ENCODE assay signal across 21 mouse cellular contexts in the genomic region with DNA sequence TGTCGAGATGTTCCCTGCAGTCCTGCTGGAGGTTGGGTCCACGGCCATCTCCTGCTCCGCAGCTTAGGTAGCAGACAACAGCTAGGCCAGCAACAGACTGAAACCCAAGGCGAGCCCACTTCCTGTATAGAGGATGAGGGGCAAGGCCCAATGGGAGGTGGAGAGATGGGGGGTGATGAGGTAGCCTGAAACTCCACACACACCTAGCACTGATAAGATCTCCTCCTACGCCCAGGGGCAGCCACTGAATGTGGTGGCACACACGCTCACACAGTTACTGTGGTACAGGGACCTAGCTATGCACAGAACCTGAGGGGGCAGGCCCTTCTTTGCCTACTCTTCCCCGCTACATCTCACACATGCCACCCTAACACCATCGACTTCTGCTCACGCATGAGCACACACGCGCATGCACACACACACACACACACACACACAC. TPM values are rescaled to one million over a fixed set of nuclear protein-coding genes. Genes with fewer than 3 reads are reported as not detected.
DNase-seq lines count a peak whose midpoint lies in the region; ATAC-seq and TF ChIP-seq lines count a peak whose summit lies in the region.
"Had no signal": no experiment of that assay in that cellular context is flagged by ENCODE, and none has a peak within 500 bp of the region (broad histone marks: within the 10 kb centered on the region; RNA-seq: fewer than 3 reads in every experiment).

TSS of gene Il2rb (minus strand) at position 304 of the 439 bp plus-strand sequence.

- WGBS in lung, adult 2 months: 87% methylated on average over 11 of the region's 11 CpGs

- peak within 1 kb of the TSS; percentile 75 for H3K27ac ChIP-seq in CH12.LX (ENCODE audit: insufficient read depth, low read depth)
- H3K27ac ChIP-seq: embryonic facial prominence, embryonic 10.5 days; hindbrain, embryonic 15.5 days; liver, embryonic 15.5 days; stomach, embryonic 15.5 days had no signal

- H3K9ac ChIP-seq in CH12.LX (ENCODE audit: insufficient read depth, low read depth): peak within 1 kb of the TSS; percentile 67
- H3K9ac ChIP-seq: hindbrain, embryonic 15.5 days; liver, embryonic 15.5 days; stomach, embryonic 15.5 days had no signal

- dilution Hi-C loops in CH12.LX (cut with MboI; ENCODE audit: extremely low pct_ligation_motif_present, extremely low pct_unique_long_range_greater_than_20kb, low sequenced_read_pairs): no loop called here

- H3K9me3 ChIP-seq in CH12.LX (replicated peaks; ENCODE audit: low read length): no peaks in the 10 kb centered on the region
- H3K9me3 ChIP-seq: embryonic facial prominence, embryonic 10.5 days; heart, embryonic 10.5 days; hindbrain, embryonic 15.5 days; liver, embryonic 15.5 days; stomach, embryonic 15.5 days had no signal

- no peak for TF ChIP-seq CTCF in lung, adult 2 months (IDR thresholded peaks at IDR 0.05; ENCODE audit: insufficient read depth, low read length)
- TF ChIP-seq CTCF in CH12.LX (conservative IDR thresholded peaks at IDR 0.05 in 1 of 2, IDR thresholded peaks at IDR 0.05 in 1 of 2; ENCODE audit: low read depth in 2 of 2, low read length in 2 of 2): no peak

- TF ChIP-seq POLR2A in lung, adult 2 months (IDR thresholded peaks at IDR 0.05; ENCODE audit: borderline replicate concordance, extremely low read depth, low read depth, low read length): no peak; the same call in 1 of the 2 replicates
- TF ChIP-seq POLR2A in CH12.LX (IDR thresholded peaks at IDR 0.05; ENCODE audit: low read depth, low read length): peak; percentile 61; the same call in 1 of the 2 replicates

- H3K4me2 ChIP-seq in CH12.LX (ENCODE audit: insufficient read depth, low read depth, poor library complexity, severe bottlenecking): peak within 1 kb of the TSS; percentile 73
- H3K4me2 ChIP-seq: hindbrain, embryonic 15.5 days; liver, embryonic 15.5 days; stomach, embryonic 15.5 days had no signal

- peak; percentile 52 for ATAC-seq in monocyte, adult 5-6 weeks (replicated peaks; ENCODE audit: insufficient number of reproducible peaks, low FRiP score, low TSS enrichment, poor library complexity, severe bottlenecking)
- ATAC-seq: forebrain, embryonic 14.5 days had no signal

- no peaks in the 10 kb centered on the region for H3K27me3 ChIP-seq in CH12.LX (replicated peaks)
- H3K27me3 ChIP-seq: hindbrain, embryonic 15.5 days; liver, embryonic 15.5 days; stomach, embryonic 15.5 days had no signal

- TF ChIP-seq RAD21 in CH12.LX (IDR thresholded peaks at IDR 0.05; ENCODE audit: low read depth, low read length): no peak; the same call in 1 of the 2 replicates

- H3K4me1 ChIP-seq in lung, adult 2 months (ENCODE audit: control insufficient read depth, insufficient read depth, low read length): no peaks in the 10 kb centered on the region
- H3K4me1 ChIP-seq in CH12.LX (ENCODE audit: control insufficient read depth in 1 of 2, insufficient read depth in 2 of 2): peaks cover 22 to 50% of the 10 kb centered on the region in 2 experiments
- H3K4me1 ChIP-seq: hindbrain, embryonic 15.5 days; stomach, embryonic 15.5 days had no signal

- peak; percentile 57 for TF ChIP-seq EP300 in CH12.LX (IDR thresholded peaks at IDR 0.05; ENCODE audit: low read length)

- in situ Hi-C loops in CH12.LX (cut with MboI; ENCODE audit: low pct_ligation_motif_present, low pct_unique_long_range_greater_than_20kb, low sequenced_read_pairs): no loop called here

- H3K4me3 ChIP-seq in lung, adult 2 months (replicated peaks; ENCODE audit: extremely low read depth, low read depth, low read length): no peak within 1 kb of the TSS
- H3K4me3 ChIP-seq in CH12.LX (replicated peaks in 1 of 3; ENCODE audit: low read depth in 2 of 3, low read length in 2 of 3, poor library complexity in 1 of 3): peak within 1 kb of the TSS; percentile 52 to 76 (median 57)
- H3K4me3 ChIP-seq: embryonic facial prominence, embryonic 10.5 days; heart, embryonic 10.5 days; hindbrain, embryonic 15.5 days; liver, embryonic 15.5 days; stomach, embryonic 15.5 days had no signal

- DNase-seq in lung, adult 2 months: no peak
- no peak for DNase-seq in lung, postnatal 4 days
- DNase-seq in CH12.LX (ENCODE audit: extremely low read depth): peak; percentile 77
- DNase-seq in thymus, postnatal 10 days (ENCODE audit: low spot score in 2 of 2): peak; percentile 25 to 32
- DNase-seq in cerebellum, adult 11-12 months: no peak
- no peak for DNase-seq in right cerebral cortex, adult 18-20 months
- DNase-seq in retina, embryonic 14.5 days (ENCODE audit: low spot score): no peak
- DNase-seq: cerebellum, postnatal 14 days; gastrocnemius, postnatal 36 days; heart, postnatal 10 days; kidney, adult 11 months; kidney, postnatal 10 days; lung, postnatal 10 days; right cerebral cortex, postnatal 14 days had no signal

- peaks cover 19 to 28% of the 10 kb centered on the region in 2 experiments for H3K36me3 ChIP-seq in CH12.LX (replicated peaks in 1 of 2; ENCODE audit: control insufficient read depth in 1 of 2, insufficient read depth in 1 of 2, low read length in 1 of 2)
- H3K36me3 ChIP-seq: embryonic facial prominence, embryonic 10.5 days; heart, embryonic 10.5 days; hindbrain, embryonic 15.5 days; liver, embryonic 15.5 days; stomach, embryonic 15.5 days had no signal

- H3K79me2 ChIP-seq in CH12.LX (replicated peaks; ENCODE audit: control insufficient read depth, extremely low read depth, insufficient read depth, poor library complexity, severe bottlenecking): no peaks in the 10 kb centered on the region

TF ChIP-seq in CH12.LX, 34 proteins besides CTCF, POLR2A, EP300 and RAD21:
- no peak; the same call in 1 of the 2 replicates for TF ChIP-seq MEF2A (IDR thresholded peaks at IDR 0.05; ENCODE audit: borderline replicate concordance, low read depth, low read length)
- no peak for TF ChIP-seq MAFK (IDR thresholded peaks at IDR 0.05; ENCODE audit: insufficient replicate concordance, low read length)
- TF ChIP-seq IRF4 (IDR thresholded peaks at IDR 0.05; ENCODE audit: low read depth, low read length): peak; percentile 33; the same call in 1 of the 2 replicates
- TF ChIP-seq RCOR1 (conservative IDR thresholded peaks at IDR 0.05; ENCODE audit: low read depth, low read length): no peak
- TF ChIP-seq MAZ (IDR thresholded peaks at IDR 0.05; ENCODE audit: low read depth, low read length): peak; percentile 70; the same call in 1 of the 2 replicates
- TF ChIP-seq TBP (conservative IDR thresholded peaks at IDR 0.05; ENCODE audit: low read depth, low read length): peak; percentile 49; the same call in 1 of the 2 replicates
- no peak for TF ChIP-seq POLR2AphosphoS2 (IDR thresholded peaks at IDR 0.05; ENCODE audit: low read depth, low read length)
- TF ChIP-seq HCFC1 (IDR thresholded peaks at IDR 0.05; ENCODE audit: low read depth, low read length): no peak; the same call in 1 of the 2 replicates
- TF ChIP-seq SMC3 (IDR thresholded peaks at IDR 0.05; ENCODE audit: low read depth, low read length): no peak
- TF ChIP-seq NELFE (IDR thresholded peaks at IDR 0.05; ENCODE audit: low read depth, low read length): peak; percentile 69
- peak; percentile 57; the same call in 1 of the 2 replicates for TF ChIP-seq ETS1 (conservative IDR thresholded peaks at IDR 0.05; ENCODE audit: low read depth, low read length)
- TF ChIP-seq MXI1 (IDR thresholded peaks at IDR 0.05; ENCODE audit: low read depth, low read length): 0 out of 2 replicates have a peak, but pooled peaks have one; percentile 24
- no peak for TF ChIP-seq CHD1 (IDR thresholded peaks at IDR 0.05; ENCODE audit: low read depth, low read length)
- TF ChIP-seq MYC (IDR thresholded peaks at IDR 0.05; ENCODE audit: low read depth, low read length): no peak
- TF ChIP-seq ELF1 (IDR thresholded peaks at IDR 0.05; ENCODE audit: low read depth, low read length): peak; percentile 78
- no peak for TF ChIP-seq E2F4 (IDR thresholded peaks at IDR 0.05; ENCODE audit: insufficient replicate concordance, low read depth, low read length)
- peak; percentile 88 for TF ChIP-seq BHLHE40 (IDR thresholded peaks at IDR 0.05; ENCODE audit: low read depth, low read length)
- TF ChIP-seq KAT2A (IDR thresholded peaks at IDR 0.05; ENCODE audit: insufficient replicate concordance, low read length): peak; percentile 52; the same call in 1 of the 2 replicates
- TF ChIP-seq ZMIZ1 (IDR thresholded peaks at IDR 0.05; ENCODE audit: low read depth, low read length): no peak
- no peak for TF ChIP-seq ZC3H11A (IDR thresholded peaks at IDR 0.05; ENCODE audit: low read depth, low read length)
- peak; percentile 70; the same call in 1 of the 2 replicates for TF ChIP-seq SIN3A (IDR thresholded peaks at IDR 0.05; ENCODE audit: low read length)
- TF ChIP-seq TCF12 (IDR thresholded peaks at IDR 0.05; ENCODE audit: low read depth, low read length): peak; percentile 52; the same call in 1 of the 2 replicates
- no peak for TF ChIP-seq JUN (IDR thresholded peaks at IDR 0.05; ENCODE audit: insufficient read depth, low read depth, low read length)
- no peak for TF ChIP-seq ZKSCAN1 (IDR thresholded peaks at IDR 0.05; ENCODE audit: borderline replicate concordance, low read depth, low read length)
- peak; percentile 71 for TF ChIP-seq NRF1 (IDR thresholded peaks at IDR 0.05; ENCODE audit: low read depth, low read length)
- TF ChIP-seq GABPA (IDR thresholded peaks at IDR 0.05; ENCODE audit: insufficient replicate concordance, low read depth, low read length): no peak
- peak; percentile 27; the same call in 1 of the 2 replicates for TF ChIP-seq UBTF (IDR thresholded peaks at IDR 0.05; ENCODE audit: low read depth, low read length)
- TF ChIP-seq CHD2 (IDR thresholded peaks at IDR 0.05; ENCODE audit: low read length): peak; percentile 34; the same call in 1 of the 2 replicates
TF ChIP-seq in CH12.LX: peak in this region for 14.

RNA-seq across cellular contexts. Expression of gene Il2rb, which starts in this region (rescaled TPM):
- polyA plus RNA-seq in lung, adult 2 months (2012; rRNA removed): 11.0 and 12.8 TPM in 2 replicates
- total RNA-seq in CH12.LX (2012; rRNA removed) (31.2 and 34.3 TPM in 2 replicates), CH12.LX (2014; rRNA removed) (26.0 and 32.1 TPM in 2 replicates)
- 47.2 and 60.0 TPM in 2 replicates for polyA plus RNA-seq in CH12.LX (2012; ENCODE audit: insufficient read length, low read depth)
- 102 to 350 TPM (median 102 TPM) in 3 replicates for total RNA-seq in monocyte, adult 5-6 weeks (2017)
- total RNA-seq: gastrocnemius, postnatal 36 days had no signal
- polyA plus RNA-seq: embryonic facial prominence, embryonic 10.5 days; forebrain, embryonic 14.5 days; heart, embryonic 10.5 days had no signal

Comparison
In these comparisons a context has a peak if more than half of its experiments do, and no peak if none do; other contexts are left out.
1. DNase-seq: peak in CH12.LX (single experiment) and thymus, postnatal 10 days (2 of 2); none in lung, adult 2 months (single experiment), lung, postnatal 4 days (0 of 2), cerebellum, adult 11-12 months (single experiment), right cerebral cortex, adult 18-20 months (single experiment) and retina, embryonic 14.5 days (single experiment).